Mouse (Mus musculus): ENCODE measurements around the gene Auts2. TPM values are rescaled to one million over a fixed set of nuclear protein-coding genes. Genes with fewer than 3 reads are reported as not detected.
A peak's percentile ranks its signal among the peaks of the same experiment; 100 is the strongest.

The Auts2 gene
- total and polyA plus RNA-seq, 3 experiments = not detected

GRCm38 (mm10) chr5:131494564-131494963, 1048.6 kb downstream of the Auts2 start:
- Histone ChIP-seq H3K9ac (ENCODE audit: insufficient read depth, low read depth) (no peak overlapping the region), H3K36me3 (replicated peaks in 1 of 2; ENCODE audit: control insufficient read depth in 1 of 2, insufficient read depth in 1 of 2, low read length in 1 of 2) (no peaks in the 10 kb centered on the region), H3K27me3 (replicated peaks) (no peaks in the 10 kb centered on the region), H3K9me3 (replicated peaks; ENCODE audit: low read length) (peaks cover 80% of the 10 kb centered on the region), H3K79me2 (replicated peaks; ENCODE audit: control insufficient read depth, extremely low read depth, insufficient read depth, poor library complexity, severe bottlenecking) (no peaks in the 10 kb centered on the region), H3K4me3 (replicated peaks in 1 of 3; ENCODE audit: low read depth in 2 of 3, low read length in 2 of 3, poor library complexity in 1 of 3) (no peak overlapping the region), H3K4me1 (ENCODE audit: control insufficient read depth in 1 of 2, insufficient read depth in 2 of 2) (no peaks in the 10 kb centered on the region), H3K4me2 (ENCODE audit: insufficient read depth, low read depth, poor library complexity, severe bottlenecking) (no peak overlapping the region), H3K27ac (ENCODE audit: insufficient read depth, low read depth) (no peak overlapping the region)
- in situ Hi-C loops (cut with MboI; ENCODE audit: low pct_ligation_motif_present, low pct_unique_long_range_greater_than_20kb, low sequenced_read_pairs) = no loop called here
- DNase-seq (ENCODE audit: extremely low read depth) = no peak
- dilution Hi-C loops (cut with MboI; ENCODE audit: extremely low pct_ligation_motif_present, extremely low pct_unique_long_range_greater_than_20kb, low sequenced_read_pairs) = no loop called here
- TF ChIP-seq UBTF (IDR thresholded peaks at IDR 0.05; ENCODE audit: low read depth, low read length) (no peak), JUND (conservative IDR thresholded peaks at IDR 0.05; ENCODE audit: low read depth, low read length) (no peak), MAX (IDR thresholded peaks at IDR 0.05; ENCODE audit: low read length) (no peak), ZMIZ1 (IDR thresholded peaks at IDR 0.05; ENCODE audit: low read depth, low read length) (no peak), PAX5 (IDR thresholded peaks at IDR 0.05; ENCODE audit: low read length) (no peak), ETS1 (conservative IDR thresholded peaks at IDR 0.05; ENCODE audit: low read depth, low read length) (no peak), EP300 (IDR thresholded peaks at IDR 0.05; ENCODE audit: low read length) (no peak), CTCF (conservative IDR thresholded peaks at IDR 0.05 in 1 of 2, IDR thresholded peaks at IDR 0.05 in 1 of 2; ENCODE audit: low read depth in 2 of 2, low read length in 2 of 2) (no peak)

GRCm38 (mm10) chr5:131492535-131492934, 1050.6 kb downstream of the Auts2 start:
- Histone ChIP-seq H3K4me1 (ENCODE audit: control insufficient read depth in 1 of 2, insufficient read depth in 2 of 2) (no peaks in the 10 kb centered on the region), H3K79me2 (replicated peaks; ENCODE audit: control insufficient read depth, extremely low read depth, insufficient read depth, poor library complexity, severe bottlenecking) (no peaks in the 10 kb centered on the region), H3K9ac (ENCODE audit: insufficient read depth, low read depth) (no peak overlapping the region), H3K27ac (ENCODE audit: insufficient read depth, low read depth) (no peak overlapping the region), H3K9me3 (replicated peaks; ENCODE audit: low read length) (peaks cover 83% of the 10 kb centered on the region), H3K4me3 (replicated peaks in 1 of 3; ENCODE audit: low read depth in 2 of 3, low read length in 2 of 3, poor library complexity in 1 of 3) (no peak overlapping the region), H3K36me3 (replicated peaks in 1 of 2; ENCODE audit: control insufficient read depth in 1 of 2, insufficient read depth in 1 of 2, low read length in 1 of 2) (no peaks in the 10 kb centered on the region), H3K27me3 (replicated peaks) (no peaks in the 10 kb centered on the region), H3K4me2 (ENCODE audit: insufficient read depth, low read depth, poor library complexity, severe bottlenecking) (no peak overlapping the region)
- in situ Hi-C loops (cut with MboI; ENCODE audit: low pct_ligation_motif_present, low pct_unique_long_range_greater_than_20kb, low sequenced_read_pairs) = no loop called here
- TF ChIP-seq MAZ (IDR thresholded peaks at IDR 0.05; ENCODE audit: low read depth, low read length) (no peak), GABPA (IDR thresholded peaks at IDR 0.05; ENCODE audit: insufficient replicate concordance, low read depth, low read length) (no peak), SMC3 (IDR thresholded peaks at IDR 0.05; ENCODE audit: low read depth, low read length) (no peak), USF2 (conservative IDR thresholded peaks at IDR 0.05; ENCODE audit: low read depth, low read length) (no peak), ETS1 (conservative IDR thresholded peaks at IDR 0.05; ENCODE audit: low read depth, low read length) (no peak), CTCF (conservative IDR thresholded peaks at IDR 0.05 in 1 of 2, IDR thresholded peaks at IDR 0.05 in 1 of 2; ENCODE audit: low read depth in 2 of 2, low read length in 2 of 2) (peak in 1 of 2 experiments; percentile 29; a peak in 1 of 4 replicates), MXI1 (IDR thresholded peaks at IDR 0.05; ENCODE audit: low read depth, low read length) (no peak), IRF4 (IDR thresholded peaks at IDR 0.05; ENCODE audit: low read depth, low read length) (no peak)
- no peak for DNase-seq (ENCODE audit: extremely low read depth)
- dilution Hi-C loops (cut with MboI; ENCODE audit: extremely low pct_ligation_motif_present, extremely low pct_unique_long_range_greater_than_20kb, low sequenced_read_pairs) = no loop called here

- Histone ChIP-seq H3K4me1 (ENCODE audit: control insufficient read depth in 1 of 2, insufficient read depth in 2 of 2) (no peaks in the 10 kb centered on the region), H3K27ac (ENCODE audit: insufficient read depth, low read depth) (no peak overlapping the region), H3K4me2 (ENCODE audit: insufficient read depth, low read depth, poor library complexity, severe bottlenecking) (no peak overlapping the region), H3K79me2 (replicated peaks; ENCODE audit: control insufficient read depth, extremely low read depth, insufficient read depth, poor library complexity, severe bottlenecking) (no peaks in the 10 kb centered on the region), H3K36me3 (replicated peaks in 1 of 2; ENCODE audit: control insufficient read depth in 1 of 2, insufficient read depth in 1 of 2, low read length in 1 of 2) (no peaks in the 10 kb centered on the region), H3K9me3 (replicated peaks; ENCODE audit: low read length) (peaks cover 84% of the 10 kb centered on the region), H3K27me3 (replicated peaks) (no peaks in the 10 kb centered on the region), H3K9ac (ENCODE audit: insufficient read depth, low read depth) (no peak overlapping the region), H3K4me3 (replicated peaks in 1 of 3; ENCODE audit: low read depth in 2 of 3, low read length in 2 of 3, poor library complexity in 1 of 3) (no peak overlapping the region)
- in situ Hi-C loops (cut with MboI; ENCODE audit: low pct_ligation_motif_present, low pct_unique_long_range_greater_than_20kb, low sequenced_read_pairs) (no loop called here), dilution Hi-C loops (cut with MboI; ENCODE audit: extremely low pct_ligation_motif_present, extremely low pct_unique_long_range_greater_than_20kb, low sequenced_read_pairs) (no loop called here)
- TF ChIP-seq IRF4 (IDR thresholded peaks at IDR 0.05; ENCODE audit: low read depth, low read length) (no peak), ZC3H11A (IDR thresholded peaks at IDR 0.05; ENCODE audit: low read depth, low read length) (no peak), CHD1 (IDR thresholded peaks at IDR 0.05; ENCODE audit: low read depth, low read length) (no peak), TBP (conservative IDR thresholded peaks at IDR 0.05; ENCODE audit: low read depth, low read length) (no peak), MXI1 (IDR thresholded peaks at IDR 0.05; ENCODE audit: low read depth, low read length) (no peak), ETS1 (conservative IDR thresholded peaks at IDR 0.05; ENCODE audit: low read depth, low read length) (no peak), UBTF (IDR thresholded peaks at IDR 0.05; ENCODE audit: low read depth, low read length) (no peak), MEF2A (IDR thresholded peaks at IDR 0.05; ENCODE audit: borderline replicate concordance, low read depth, low read length) (no peak), CHD2 (IDR thresholded peaks at IDR 0.05; ENCODE audit: low read length) (no peak), NELFE (IDR thresholded peaks at IDR 0.05; ENCODE audit: low read depth, low read length) (no peak), PAX5 (IDR thresholded peaks at IDR 0.05; ENCODE audit: low read length) (no peak), ZKSCAN1 (IDR thresholded peaks at IDR 0.05; ENCODE audit: borderline replicate concordance, low read depth, low read length) (no peak), E2F4 (IDR thresholded peaks at IDR 0.05; ENCODE audit: insufficient replicate concordance, low read depth, low read length) (no peak), SMC3 (IDR thresholded peaks at IDR 0.05; ENCODE audit: low read depth, low read length) (no peak), JUND (conservative IDR thresholded peaks at IDR 0.05; ENCODE audit: low read depth, low read length) (no peak), TCF12 (IDR thresholded peaks at IDR 0.05; ENCODE audit: low read depth, low read length) (no peak), SIN3A (IDR thresholded peaks at IDR 0.05; ENCODE audit: low read length) (no peak)
- no peak for DNase-seq (ENCODE audit: extremely low read depth)
Observed at GRCm38 (mm10) chr5:131491843-131492242, 1051.3 kb downstream of the Auts2 start.

Data from CH12.LX (cell line).